Mouse (Mus musculus): ENCODE measurements around the gene Frmd4b.

Frmd4b gene

GRCm38 (mm10) chr6:97303277-97304109 is 313.8 kb downstream of the Frmd4b start:
- ChIA-PET POLR2A (interaction anchor here in 1 of 4 experiments (1.5 kb wide), 1 partner anchor 8 kb away, joined by 6 read pairs; no protein-coding TSS in a partner anchor), CTCF (no interaction called here)

- POLR2A ChIA-PET: interaction anchor here in 2 of 4 experiments (0.7 to 1.5 kb wide), 3 partner anchors 9 to 10 kb away, joined by 3 to 6 read pairs (median 4); no protein-coding TSS in a partner anchor
- CTCF ChIA-PET: interaction anchor here in 1 of 4 experiments (0.7 to 1.1 kb wide), 2 partner anchors 9 to 54 kb away, joined by 3 to 5 read pairs; no protein-coding TSS in a partner anchor
Measured at GRCm38 (mm10) chr6:97302303-97302702, 315.0 kb downstream of the Frmd4b start.

- CTCF ChIA-PET: no interaction called here
Measured at GRCm38 (mm10) chr6:97300659-97301058, 316.7 kb downstream of the Frmd4b start.

GRCm38 (mm10) chr6:97300180-97300579 is 317.2 kb downstream of the Frmd4b start:
- ChIA-PET POLR2A (interaction anchor here in 1 of 4 experiments (1.2 to 2.3 kb wide), 2 partner anchors 11 to 21 kb away, joined by 3 to 9 read pairs; no protein-coding TSS in a partner anchor), CTCF (no interaction called here)

More at GRCm38 (mm10) chr6:97300659-97301058, 316.7 kb downstream of the Frmd4b start:
- POLR2A ChIA-PET: interaction anchor here in 1 of 4 experiments (1.2 to 2.3 kb wide), 2 partner anchors 11 to 22 kb away, joined by 3 to 9 read pairs; no protein-coding TSS in a partner anchor

GRCm38 (mm10) chr6:97297151-97297550 is 320.2 kb downstream of the Frmd4b start:
- ChIA-PET POLR2A (no interaction called here), CTCF (no interaction called here)

DNA sequence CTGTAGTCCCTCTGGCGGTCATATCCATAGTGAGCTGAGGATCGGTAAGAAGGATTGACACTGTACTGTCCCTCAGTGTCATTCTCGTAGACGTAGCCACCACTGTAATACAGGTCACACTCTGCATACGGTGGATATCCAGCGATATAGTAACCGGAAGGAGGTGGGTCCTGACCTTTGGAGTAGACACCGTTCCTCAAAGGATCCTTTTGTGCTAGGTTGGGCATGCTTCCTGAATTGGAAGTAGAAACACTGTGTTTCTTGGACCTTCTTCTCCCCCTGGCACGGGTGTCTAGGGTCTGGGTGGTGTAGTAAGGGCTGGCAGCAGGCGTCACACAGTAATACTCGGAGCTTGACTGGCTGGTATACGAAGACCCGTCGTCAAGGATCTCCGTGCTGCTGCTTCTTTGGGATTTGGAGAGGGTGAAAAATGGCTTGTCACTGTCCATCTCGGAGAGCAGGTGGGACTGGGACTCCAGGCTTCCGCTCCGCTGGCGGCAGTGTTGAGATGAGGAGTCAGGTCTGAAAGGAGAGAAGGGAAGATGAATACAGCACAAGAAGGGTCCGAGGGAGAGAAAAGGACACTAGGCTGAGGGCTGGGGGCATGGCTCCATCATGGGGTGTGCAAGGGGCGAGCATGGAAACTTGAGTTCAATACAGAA is 321.3 kb downstream of the Frmd4b start:
- CTCF ChIA-PET: interaction anchor here in 1 of 4 experiments (1.3 kb wide), 1 partner anchor 18 kb away, joined by 3 read pairs; no protein-coding TSS in a partner anchor
- POLR2A ChIA-PET: interaction anchor here in 2 of 4 experiments (0.7 to 1.0 kb wide), 2 partner anchors 16 to 18 kb away, joined by 3 read pairs; no protein-coding TSS in a partner anchor

GRCm38 (mm10) chr6:97295416-97295815 is 321.9 kb downstream of the Frmd4b start:
- POLR2A ChIA-PET: interaction anchor here in 2 of 4 experiments (0.7 to 1.0 kb wide), 2 partner anchors 16 to 17 kb away, joined by 3 read pairs; no protein-coding TSS in a partner anchor
- CTCF ChIA-PET: interaction anchor here in 1 of 4 experiments (1.3 kb wide), 1 partner anchor 17 kb away, joined by 3 read pairs; no protein-coding TSS in a partner anchor

- CTCF ChIA-PET: interaction anchor here in 1 of 4 experiments (0.6 kb wide), 1 partner anchor 106 kb away, joined by 3 read pairs; no protein-coding TSS in a partner anchor
- POLR2A ChIA-PET: interaction anchor here in 3 of 4 experiments (0.5 to 1.5 kb wide), 4 partner anchors 16 to 115 kb away, joined by 3 to 5 read pairs (median 4); partner anchors contain the start of genes Tmf1 (in 1 of the 3) and Uba3 (in 1 of the 3)
Measured at GRCm38 (mm10) chr6:97293667-97294569, 323.4 kb downstream of the Frmd4b start.

DNA sequence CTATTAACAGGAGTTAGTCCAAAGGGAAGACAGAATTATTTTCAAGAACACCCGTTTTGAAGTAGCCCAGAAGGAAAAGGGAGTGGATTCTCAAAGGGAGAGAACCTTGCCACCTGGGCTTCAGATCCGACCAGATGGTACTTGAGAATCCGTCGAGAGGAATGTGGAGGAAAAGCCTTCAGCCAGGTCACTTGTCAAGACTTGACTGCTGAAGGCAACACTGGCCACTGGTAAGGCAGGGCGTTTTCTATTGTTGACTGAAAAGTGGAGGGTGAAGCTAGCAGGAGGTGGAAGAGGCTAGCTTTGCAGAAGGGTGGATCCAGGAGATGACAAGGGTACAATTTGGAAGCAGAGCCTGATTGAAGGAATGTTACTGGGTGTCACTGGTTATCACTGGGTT is 324.4 kb downstream of the Frmd4b start:
- POLR2A ChIA-PET: interaction anchor here in 3 of 4 experiments (0.6 to 2.8 kb wide), 8 partner anchors 9 to 114 kb away, joined by 3 to 21 read pairs (median 4); partner anchors contain the start of genes Tmf1 (in 1 of the 3) and Uba3 (in 1 of the 3)

DNA sequence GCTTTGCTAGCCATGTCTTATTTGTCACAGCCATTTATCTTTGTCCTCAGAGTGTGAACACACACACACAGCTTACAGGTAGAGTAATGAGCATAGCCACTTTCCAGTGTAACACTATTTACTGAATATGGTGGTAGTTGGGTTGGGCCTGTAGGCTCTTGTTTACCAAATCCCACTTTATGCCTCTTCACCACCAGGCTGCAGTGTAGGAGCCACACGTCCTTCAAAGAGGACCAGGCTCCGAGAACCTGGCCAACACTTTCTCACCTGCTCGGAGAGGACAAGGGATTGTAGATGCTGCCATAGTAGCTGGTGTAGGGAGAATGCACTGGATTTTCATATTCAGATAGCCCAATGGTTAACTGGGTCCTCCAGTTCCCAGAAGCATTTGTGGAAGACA is 325.2 kb downstream of the Frmd4b start:
- ChIA-PET POLR2A (interaction anchor here in 2 of 4 experiments (0.7 to 3.8 kb wide), 14 partner anchors 10 to 306 kb away, joined by 3 to 21 read pairs (median 3); partner anchors contain the start of genes Arl6ip5 (in 1 of the 2) and Tmf1 (in 1 of the 2)), CTCF (interaction anchor here in 2 of 4 experiments (0.9 to 1.0 kb wide), 2 partner anchors 14 to 21 kb away, joined by 3 read pairs; no protein-coding TSS in a partner anchor)

More for the DNA sequence above, 324.4 kb downstream of the Frmd4b start:
- CTCF ChIA-PET: interaction anchor here in 1 of 4 experiments (0.6 kb wide), 1 partner anchor 10 kb away, joined by 4 read pairs; no protein-coding TSS in a partner anchor

DNA sequence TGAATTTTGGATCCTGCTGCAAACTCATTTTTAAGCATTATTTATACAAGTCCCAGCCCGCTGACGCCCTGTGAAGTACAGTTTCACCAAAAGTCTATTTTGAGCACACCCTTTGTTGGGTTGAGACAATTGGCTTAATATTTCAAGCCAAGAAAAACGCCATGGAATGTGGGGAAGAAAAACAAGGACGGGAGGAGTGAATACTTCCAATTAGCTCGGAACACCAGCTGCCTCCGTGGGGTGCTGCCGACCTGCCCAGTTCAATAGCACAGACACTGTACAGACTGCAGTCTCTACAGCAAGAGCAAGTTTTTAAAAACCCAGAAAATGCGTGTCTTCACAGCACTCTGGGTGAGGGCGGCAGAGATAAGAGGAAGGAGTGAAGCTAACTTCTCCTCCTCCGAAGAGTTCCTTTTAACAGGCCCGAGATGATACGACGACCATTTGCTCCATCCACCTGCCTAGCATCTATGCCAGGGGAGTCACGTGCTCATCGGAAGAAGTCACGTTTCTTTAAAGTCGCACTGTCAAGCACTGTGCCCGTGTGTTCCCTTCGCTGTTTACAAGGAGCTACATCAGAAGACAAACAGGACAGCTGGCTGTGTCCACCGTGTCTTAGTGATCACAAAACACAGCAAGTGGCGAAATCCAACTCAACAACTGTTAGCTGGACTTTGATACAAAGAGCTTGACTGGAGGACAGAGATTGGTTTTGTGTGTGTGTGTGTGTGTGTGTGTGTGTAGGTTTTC is 326.0 kb downstream of the Frmd4b start:
- POLR2A ChIA-PET: interaction anchor here in 2 of 4 experiments (0.7 to 3.8 kb wide), 17 partner anchors 10 to 307 kb away, joined by 3 to 21 read pairs (median 3); partner anchors contain the start of genes Arl6ip5 (in 1 of the 2), Eogt (in 1 of the 2) and Tmf1 (in 1 of the 2)
- CTCF ChIA-PET: interaction anchor here in 3 of 4 experiments (0.7 to 1.0 kb wide), 4 partner anchors 14 to 123 kb away, joined by 3 read pairs; no protein-coding TSS in a partner anchor

DNA sequence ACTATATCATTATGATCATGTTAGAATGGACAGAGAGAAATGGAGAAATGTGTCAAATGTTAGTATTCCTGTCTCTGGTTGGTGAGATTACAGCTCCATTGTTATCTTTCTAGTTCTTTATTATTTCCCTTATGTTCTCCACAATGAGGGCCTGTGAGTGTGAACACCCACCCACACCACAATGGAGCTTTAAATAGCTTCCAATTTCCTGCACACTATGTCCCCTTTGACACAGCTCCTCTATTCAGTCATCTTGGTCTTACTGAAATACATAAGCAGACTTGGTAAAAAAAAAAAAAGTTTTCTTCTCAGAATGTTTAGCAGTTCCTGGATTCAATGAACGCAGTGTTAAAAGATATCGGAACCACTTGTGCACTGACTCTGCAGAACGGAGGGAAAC is 326.7 kb downstream of the Frmd4b start:
- POLR2A ChIA-PET: interaction anchor here in 2 of 4 experiments (0.6 to 3.8 kb wide), 14 partner anchors 10 to 185 kb away, joined by 3 to 21 read pairs (median 3); partner anchors contain the start of genes Eogt (in 1 of the 2) and Tmf1 (in 1 of the 2)
- CTCF ChIA-PET: interaction anchor here in 3 of 4 experiments (0.7 to 1.3 kb wide), 3 partner anchors 12 to 59 kb away, joined by 3 read pairs; no protein-coding TSS in a partner anchor

GRCm38 (mm10) chr6:97289838-97290237 is 327.5 kb downstream of the Frmd4b start:
- ChIA-PET CTCF (interaction anchor here in 1 of 4 experiments (1.3 kb wide), 1 partner anchor 11 kb away, joined by 3 read pairs; no protein-coding TSS in a partner anchor), POLR2A (interaction anchor here in 3 of 4 experiments (0.6 to 3.8 kb wide), 5 partner anchors 9 to 105 kb away, joined by 3 to 17 read pairs (median 3); no protein-coding TSS in a partner anchor)

- CTCF ChIA-PET: interaction anchor here in 1 of 4 experiments (1.3 kb wide), 1 partner anchor 11 kb away, joined by 3 read pairs; no protein-coding TSS in a partner anchor
- POLR2A ChIA-PET: interaction anchor here in 3 of 4 experiments (0.6 to 3.8 kb wide), 3 partner anchors 9 to 106 kb away, joined by 3 to 17 read pairs (median 3); no protein-coding TSS in a partner anchor
Measured at GRCm38 (mm10) chr6:97289316-97289820, 328.0 kb downstream of the Frmd4b start.

GRCm38 (mm10) chr6:97288047-97288855 is 329.1 kb downstream of the Frmd4b start:
- POLR2A ChIA-PET: interaction anchor here in 2 of 4 experiments (0.9 to 1.6 kb wide), 3 partner anchors 9 to 67 kb away, joined by 3 read pairs; no protein-coding TSS in a partner anchor
- CTCF ChIA-PET: interaction anchor here in 2 of 4 experiments (0.7 to 1.5 kb wide), 2 partner anchors 38 to 129 kb away, joined by 3 to 4 read pairs; no protein-coding TSS in a partner anchor
